Mouse (Mus musculus): ENCODE measurements around the gene Fancf. TPM values are rescaled to one million over a fixed set of nuclear protein-coding genes. Genes with fewer than 3 reads are reported as not detected.

Gene Fancf
- polyA plus RNA-seq, 2 experiments = 6.8 to 7.2 TPM

GRCm38 (mm10) chr7:51867983-51868382, 5.9 kb upstream of the Fancf start:
- Histone ChIP-seq H3K4me2 (ENCODE audit: low read depth) (no peak overlapping the region), H3K9me3 (ENCODE audit: control insufficient read depth, low read length) (no peaks in the 10 kb centered on the region), H3K36me3 (replicated peaks; ENCODE audit: control insufficient read depth, insufficient read depth, low read depth) (peaks cover 2% of the 10 kb centered on the region; the same call in 1 of the 2 replicates), H3K9ac (replicated peaks) (no peak overlapping the region), H3K27me3 (ENCODE audit: control insufficient read depth, insufficient read depth, low read length) (no peaks in the 10 kb centered on the region), H3K4me1 (replicated peaks; ENCODE audit: control insufficient read depth in 2 of 2, insufficient read depth in 2 of 2, low read length in 1 of 2) (peaks cover 5 to 7% of the 10 kb centered on the region in 2 experiments), H3K4me3 (ENCODE audit: insufficient read depth in 1 of 2, low read depth in 2 of 2, low read length in 2 of 2) (no peak overlapping the region), H3K27ac (no peak overlapping the region)
- no peak for DNase-seq (ENCODE audit: low read depth in 3 of 3, low spot score in 3 of 3)
- WGBS (ENCODE audit: insufficient replicate concordance) = 55% methylated on average over 1 of the region's 1 CpGs
- TF ChIP-seq EP300 (IDR thresholded peaks at IDR 0.05; ENCODE audit: low read depth) = no peak
- no peak for TF ChIP-seq CTCF (IDR thresholded peaks at IDR 0.05; ENCODE audit: low read depth)
- ATAC-seq (ENCODE audit: insufficient read depth) = no peak

DNA sequence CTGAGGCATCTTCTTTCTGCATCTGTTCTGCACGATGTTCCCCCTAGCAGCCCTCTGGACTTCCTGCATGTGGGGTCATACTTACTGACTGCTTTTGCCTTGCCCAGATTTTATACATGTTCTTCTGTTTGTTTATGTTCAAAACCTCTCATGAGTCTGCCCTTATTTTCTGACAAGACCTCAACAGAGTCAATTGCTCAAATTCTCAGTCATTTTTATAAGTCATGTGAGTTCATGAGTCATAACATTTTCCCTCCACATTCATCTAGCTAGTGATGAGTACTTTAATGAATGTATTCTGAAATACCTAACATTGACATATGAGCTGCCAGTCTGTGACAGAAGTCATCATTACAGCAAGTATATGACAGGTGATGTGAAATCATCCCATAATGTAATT, 3.3 kb upstream of the Fancf start:
- no peaks in the 10 kb centered on the region for H3K9me3 ChIP-seq (ENCODE audit: control insufficient read depth, low read length)
- 48% methylated on average over 1 of the region's 1 CpGs for WGBS (ENCODE audit: insufficient replicate concordance)
- H3K36me3 ChIP-seq (replicated peaks; ENCODE audit: control insufficient read depth, insufficient read depth, low read depth) = peaks cover 2% of the 10 kb centered on the region; the same call in 1 of the 2 replicates
- DNase-seq (ENCODE audit: low read depth in 3 of 3, low spot score in 3 of 3) (no peak), ATAC-seq (ENCODE audit: insufficient read depth) (no peak)
- H3K4me2 ChIP-seq (ENCODE audit: low read depth) = no peak overlapping the region
- H3K27ac ChIP-seq = no peak overlapping the region
- H3K4me1 ChIP-seq (replicated peaks; ENCODE audit: control insufficient read depth in 2 of 2, insufficient read depth in 2 of 2, low read length in 1 of 2) = peaks cover 12 to 17% of the 10 kb centered on the region in 2 experiments
- no peaks in the 10 kb centered on the region for H3K27me3 ChIP-seq (ENCODE audit: control insufficient read depth, insufficient read depth, low read length)
- H3K4me3 ChIP-seq (ENCODE audit: insufficient read depth in 1 of 2, low read depth in 2 of 2, low read length in 2 of 2) = no peak overlapping the region
- no peak overlapping the region for H3K9ac ChIP-seq (replicated peaks)
- TF ChIP-seq CTCF (IDR thresholded peaks at IDR 0.05; ENCODE audit: low read depth) (no peak), EP300 (IDR thresholded peaks at IDR 0.05; ENCODE audit: low read depth) (no peak)

DNA sequence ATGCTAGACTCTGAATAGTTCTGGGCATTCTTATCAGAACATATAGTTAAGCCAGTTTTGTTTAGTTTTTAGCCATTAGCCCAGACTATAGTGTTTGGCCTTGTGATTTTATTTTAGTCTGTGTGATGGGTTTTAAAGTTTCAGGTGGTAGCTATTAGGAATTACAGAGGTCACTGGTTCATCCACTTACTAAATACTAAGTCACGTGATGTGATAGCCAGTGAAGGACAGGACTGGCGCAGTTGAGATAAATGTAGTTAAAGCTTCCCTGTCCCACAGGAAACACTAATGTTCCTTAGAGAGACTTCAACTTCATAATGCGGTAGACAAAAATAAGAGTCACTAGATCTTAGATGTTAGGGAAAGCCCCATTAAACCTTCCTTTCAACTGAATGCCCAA, 775 bp upstream of the Fancf start:
- no peak for ATAC-seq (ENCODE audit: insufficient read depth)
- Histone ChIP-seq H3K4me1 (replicated peaks; ENCODE audit: control insufficient read depth in 2 of 2, insufficient read depth in 2 of 2, low read length in 1 of 2) (peaks cover 17 to 20% of the 10 kb centered on the region in 2 experiments), H3K36me3 (replicated peaks; ENCODE audit: control insufficient read depth, insufficient read depth, low read depth) (peaks cover 9% of the 10 kb centered on the region), H3K9me3 (ENCODE audit: control insufficient read depth, low read length) (no peaks in the 10 kb centered on the region), H3K27me3 (ENCODE audit: control insufficient read depth, insufficient read depth, low read length) (no peaks in the 10 kb centered on the region), H3K27ac (no peak overlapping the region; the same call in 1 of the 2 replicates), H3K4me3 (ENCODE audit: insufficient read depth in 1 of 2, low read depth in 2 of 2, low read length in 2 of 2) (peak overlapping the region; percentile 75 to 87), H3K4me2 (ENCODE audit: low read depth) (peak overlapping the region; percentile 83), H3K9ac (replicated peaks) (peak overlapping the region; percentile 95)
- peak in 2 of 3 experiments; percentile 6 to 12 for DNase-seq (ENCODE audit: low read depth in 3 of 3, low spot score in 3 of 3)
- 38% methylated on average over 3 of the region's 3 CpGs for WGBS (ENCODE audit: insufficient replicate concordance)
- TF ChIP-seq CTCF (IDR thresholded peaks at IDR 0.05; ENCODE audit: low read depth) = no peak
- TF ChIP-seq EP300 (IDR thresholded peaks at IDR 0.05; ENCODE audit: low read depth) = no peak

- Histone ChIP-seq H3K4me1 (replicated peaks; ENCODE audit: control insufficient read depth in 2 of 2, insufficient read depth in 2 of 2, low read length in 1 of 2) (peaks cover 17 to 20% of the 10 kb centered on the region in 2 experiments), H3K9me3 (ENCODE audit: control insufficient read depth, low read length) (no peaks in the 10 kb centered on the region), H3K27me3 (ENCODE audit: control insufficient read depth, insufficient read depth, low read length) (no peaks in the 10 kb centered on the region), H3K4me3 (ENCODE audit: insufficient read depth in 1 of 2, low read depth in 2 of 2, low read length in 2 of 2) (peak within 1 kb of the TSS; percentile 75 to 87), H3K4me2 (ENCODE audit: low read depth) (peak within 1 kb of the TSS; percentile 83), H3K36me3 (replicated peaks; ENCODE audit: control insufficient read depth, insufficient read depth, low read depth) (peaks cover 10% of the 10 kb centered on the region), H3K27ac (peak within 1 kb of the TSS; percentile 80), H3K9ac (replicated peaks) (peak within 1 kb of the TSS; percentile 95)
- TF ChIP-seq CTCF (IDR thresholded peaks at IDR 0.05; ENCODE audit: low read depth) = no peak
- TF ChIP-seq EP300 (IDR thresholded peaks at IDR 0.05; ENCODE audit: low read depth) = no peak
- peak; percentile 71 to 77 (median 73) for DNase-seq (ENCODE audit: low read depth in 3 of 3, low spot score in 3 of 3)
- WGBS (ENCODE audit: insufficient replicate concordance) = 7% methylated on average over 86 of the region's 105 CpGs
- peak; percentile 86 for ATAC-seq (ENCODE audit: insufficient read depth)
Observed at GRCm38 (mm10) chr7:51861250-51862096, 594 bp downstream of the Fancf start, which contains the start of gene Gas2. Gas2 (plus strand) TSS chr7:51862015.

DNA sequence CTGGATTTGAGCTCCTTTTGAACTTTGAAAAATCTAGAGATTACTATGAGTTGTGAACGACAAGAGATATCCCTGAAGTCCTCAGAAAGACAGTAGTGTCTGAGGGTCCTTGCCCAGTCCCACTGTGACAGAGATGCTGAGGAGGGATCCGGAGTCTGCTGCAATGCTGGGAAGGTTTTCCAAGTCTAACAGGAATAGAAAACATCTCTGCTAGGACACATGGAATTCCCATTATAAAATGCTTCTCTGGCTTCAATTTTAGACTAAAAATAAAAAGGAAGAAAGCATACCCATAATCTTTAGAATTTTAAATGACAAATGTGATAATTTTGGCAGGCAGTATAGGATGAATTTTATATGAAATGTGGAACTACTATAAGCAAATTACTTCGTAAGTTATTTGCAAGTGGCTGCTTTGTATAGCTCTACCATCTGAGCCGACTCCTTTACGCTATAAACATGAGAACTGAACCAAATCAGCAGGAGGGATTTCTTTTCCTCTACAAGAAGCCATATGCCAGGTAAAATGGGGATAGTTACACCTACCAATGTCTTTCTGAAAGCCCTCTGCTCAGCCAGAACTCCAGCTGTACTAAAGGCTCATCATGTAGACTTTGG, 10.1 kb downstream of the Fancf start:
- no peak for TF ChIP-seq CTCF (IDR thresholded peaks at IDR 0.05; ENCODE audit: low read depth)
- no peak for TF ChIP-seq EP300 (IDR thresholded peaks at IDR 0.05; ENCODE audit: low read depth)

More for the DNA sequence above, 10.1 kb downstream of the Fancf start:
- ATAC-seq (ENCODE audit: insufficient read depth) (no peak), DNase-seq (ENCODE audit: low read depth in 3 of 3, low spot score in 3 of 3) (no peak)
- WGBS (ENCODE audit: insufficient replicate concordance) = 82% methylated on average over 5 of the region's 5 CpGs
- Histone ChIP-seq H3K4me2 (ENCODE audit: low read depth) (no peak overlapping the region), H3K27me3 (ENCODE audit: control insufficient read depth, insufficient read depth, low read length) (no peaks in the 10 kb centered on the region), H3K4me1 (replicated peaks; ENCODE audit: control insufficient read depth in 2 of 2, insufficient read depth in 2 of 2, low read length in 1 of 2) (peaks cover 0 to 9% of the 10 kb centered on the region in 2 experiments; a peak in 2 of 4 replicates), H3K27ac (no peak overlapping the region), H3K9ac (replicated peaks) (no peak overlapping the region), H3K36me3 (replicated peaks; ENCODE audit: control insufficient read depth, insufficient read depth, low read depth) (no peaks in the 10 kb centered on the region), H3K4me3 (ENCODE audit: insufficient read depth in 1 of 2, low read depth in 2 of 2, low read length in 2 of 2) (no peak overlapping the region), H3K9me3 (ENCODE audit: control insufficient read depth, low read length) (no peaks in the 10 kb centered on the region)

All from liver, embryonic 14.5 days (tissue).